Mouse (Mus musculus) monocyte, adult 5-6 weeks (primary cell): Measurements from ENCODE around the gene Ces1g. TPM values are rescaled to one million over a fixed set of nuclear protein-coding genes. Genes with fewer than 3 reads are reported as not detected.

Source experiments
- ATAC-seq: fragments of 153-309, 156-312 bp; replicated peaks from 2 replicates; pipeline ENCODE4 v1.8.0; 2017; ENCODE audit warnings: mild to moderate bottlenecking; ENCODE audit not compliant: low TSS enrichment, insufficient number of reproducible peaks, severe bottlenecking, poor library complexity, low FRiP score
- total RNA-seq: library from RNA; stranded (forward); fragments of 200-1000, 200-491, 200-594 nt; gene quantifications from 3 replicates; pipeline ENCODE4 v1.2.3, GENCODE M21; 2017

Ces1g gene
- not detected in 3 replicates for total RNA-seq

- ATAC-seq = no peak
These were observed at the start of gene Ces1g for GRCm38 (mm10) chr8:93337207-93337606. Ces1g (minus strand) TSS chr8:93337308.

GRCm38 (mm10) chr8:93379625-93380024, 42.5 kb upstream of the Ces1g start, which contains the start of gene Ces1h:
Ces1h (minus strand) TSS chr8:93379725.
- ATAC-seq = no peak

- ATAC-seq = no peak
These were observed 32.4 kb upstream of the Ces1g start for GRCm38 (mm10) chr8:93369481-93369880.

GRCm38 (mm10) chr8:93360113-93360512, 23.0 kb upstream of the Ces1g start:
- ATAC-seq = no peak

GRCm38 (mm10) chr8:93339531-93339930, 2.4 kb upstream of the Ces1g start:
- no peak for ATAC-seq

- ATAC-seq = no peak
These were observed 4.4 kb downstream of the Ces1g start for GRCm38 (mm10) chr8:93332703-93333102.

- no peak for ATAC-seq
These were observed 6.0 kb downstream of the Ces1g start for GRCm38 (mm10) chr8:93331151-93331550.

- ATAC-seq = no peak
These were observed 12.0 kb downstream of the Ces1g start for GRCm38 (mm10) chr8:93325123-93325522.

- no peak for ATAC-seq
These were observed 20.1 kb downstream of the Ces1g start for GRCm38 (mm10) chr8:93317031-93317430.

- no peak for ATAC-seq
These were observed 21.6 kb downstream of the Ces1g start for GRCm38 (mm10) chr8:93315557-93315956.

- ATAC-seq = no peak
These were observed 53.2 kb downstream of the Ces1g start for GRCm38 (mm10) chr8:93283896-93284295.

GRCm38 (mm10) chr8:93282349-93282748, 54.8 kb downstream of the Ces1g start:
- no peak for ATAC-seq

GRCm38 (mm10) chr8:93279556-93279955, 57.6 kb downstream of the Ces1g start, which contains the start of gene Ces1f:
Ces1f (minus strand) TSS chr8:93279747.
- no peak for ATAC-seq

GRCm38 (mm10) chr8:93278176-93278805, 58.8 kb downstream of the Ces1g start:
- ATAC-seq = no peak

GRCm38 (mm10) chr8:93274609-93275008, 62.5 kb downstream of the Ces1g start:
- ATAC-seq = no peak

- no peak for ATAC-seq
These were observed 63.8 kb downstream of the Ces1g start for GRCm38 (mm10) chr8:93273321-93273720.

GRCm38 (mm10) chr8:93272686-93273085, 64.4 kb downstream of the Ces1g start:
- ATAC-seq = no peak

- ATAC-seq = no peak
These were observed 75.7 kb downstream of the Ces1g start for GRCm38 (mm10) chr8:93261436-93261835.

GRCm38 (mm10) chr8:93252400-93252925, 84.6 kb downstream of the Ces1g start:
- ATAC-seq = no peak
